Mouse (Mus musculus) MEL (cell line): ENCODE data around the gene Homer3. TPM values are rescaled to one million over a fixed set of nuclear protein-coding genes. Genes with fewer than 3 reads are reported as not detected.

ENCODE experiments used
- DNase-seq: peaks from one replicate; pipeline ENCODE4 v3.0.0; 2011; ENCODE audit warnings: low read depth, low spot score
- H3K27ac ChIP-seq: 2 replicates; pipeline ENCODE4 v1.5.1; 2012; ENCODE audit warnings: low read depth, mild to moderate bottlenecking, control low read depth, low read length, moderate library complexity; ENCODE audit not compliant: control insufficient read depth
- H3K27me3 ChIP-seq, 2 experiments: fragments of 150-350 bp in 1 of 2; sonication (generic) in 1 of 2; 2 replicates each; pipeline ENCODE4 v1.6.1; 2012; ENCODE audit warnings: low read length in 2 of 2, mild to moderate bottlenecking in 2 of 2, improper control_type of control experiment in 1 of 2, moderate library complexity in 1 of 2; ENCODE audit not compliant: insufficient read depth in 2 of 2, control insufficient read depth in 1 of 2
- H3K36me3 ChIP-seq, 2 experiments: 2 replicates each; pipeline ENCODE4 v1.6.1; 2012 to 2014; ENCODE audit warnings: low read length in 2 of 2, improper control_type of control experiment in 1 of 2, inconsistent platforms in 1 of 2, mild to moderate bottlenecking in 1 of 2; ENCODE audit not compliant: insufficient read depth in 2 of 2, control insufficient read depth in 1 of 2
- H3K4me1 ChIP-seq, 2 experiments: fragments of 150-350 bp in 1 of 2; sonication (generic) in 1 of 2; 2 replicates each; pipeline ENCODE4 v1.6.1; 2012; ENCODE audit warnings: low read length in 2 of 2, improper control_type of control experiment in 1 of 2, mild to moderate bottlenecking in 1 of 2; ENCODE audit not compliant: insufficient read depth in 2 of 2, control insufficient read depth in 1 of 2
- H3K4me3 ChIP-seq, 2 experiments: fragments of 150-350 bp in 1 of 2; sonication (generic) in 1 of 2; 2 replicates each; pipeline ENCODE4 v1.5.1; 2012; ENCODE audit warnings: low read depth in 2 of 2, low read length in 2 of 2, mild to moderate bottlenecking in 2 of 2, moderate library complexity in 2 of 2, control low read depth in 1 of 2, improper control_type of control experiment in 1 of 2; ENCODE audit not compliant: control insufficient read depth in 1 of 2, insufficient read depth in 1 of 2
- H3K79me2 ChIP-seq: 2 replicates; pipeline ENCODE4 v1.6.1; 2012; ENCODE audit warnings: mild to moderate bottlenecking, low read length, moderate library complexity; ENCODE audit not compliant: control insufficient read depth, poor library complexity, insufficient read depth
- H3K9ac ChIP-seq: 2 replicates; pipeline ENCODE4 v1.6.1; 2012; ENCODE audit warnings: low read depth, mild to moderate bottlenecking, control low read depth, low read length, moderate library complexity; ENCODE audit not compliant: control insufficient read depth, poor library complexity, severe bottlenecking
- H3K9me3 ChIP-seq: fragments of 150-350 bp; sonication (generic); replicated peaks from 2 replicates; pipeline ENCODE4 v1.6.1; 2012; ENCODE audit warnings: mild to moderate bottlenecking, low read length, improper control_type of control experiment, moderate library complexity; ENCODE audit not compliant: insufficient read depth
- HCFC1 ChIP-seq: IDR thresholded peaks from 2 replicates; pipeline ENCODE4 v1.6.1; 2012; ENCODE audit warnings: low read depth, mild to moderate bottlenecking, inconsistent platforms, low read length, improper control_type of control experiment, moderate library complexity
- NELFE ChIP-seq: IDR thresholded peaks from 2 replicates; pipeline ENCODE4 v1.6.1; 2011; ENCODE audit warnings: low read depth, low read length, improper control_type of control experiment
- NRF1 ChIP-seq: IDR thresholded peaks from 2 replicates; pipeline ENCODE4 v1.6.1; 2014; ENCODE audit warnings: low read depth, mild to moderate bottlenecking, inconsistent platforms, low read length, improper control_type of control experiment, moderate library complexity; ENCODE audit not compliant: poor library complexity, insufficient read depth, severe bottlenecking
- POLR2A ChIP-seq, 2 experiments: IDR thresholded peaks; 2 replicates each; pipeline ENCODE4 v1.6.1; 2011 to 2012; ENCODE audit warnings: low read length in 2 of 2, mild to moderate bottlenecking in 2 of 2, control low read depth in 1 of 2, improper control_type of control experiment in 1 of 2, low read depth in 1 of 2, moderate library complexity in 1 of 2; ENCODE audit not compliant: control insufficient read depth in 1 of 2, insufficient read depth in 1 of 2, poor library complexity in 1 of 2
- POLR2AphosphoS5 ChIP-seq: IDR thresholded peaks from 2 replicates; pipeline ENCODE4 v1.6.1; 2012; ENCODE audit warnings: low read depth, borderline replicate concordance, mild to moderate bottlenecking, inconsistent platforms, low read length, moderate library complexity, mixed read lengths
- RAD21 ChIP-seq: IDR thresholded peaks from 2 replicates; pipeline ENCODE4 v1.6.1; 2011; ENCODE audit warnings: mild to moderate bottlenecking, low read depth, low read length, improper control_type of control experiment
- RCOR1 ChIP-seq: IDR thresholded peaks from 2 replicates; pipeline ENCODE4 v1.6.1; 2012; ENCODE audit warnings: low read depth, mild to moderate bottlenecking, inconsistent platforms, low read length, improper control_type of control experiment
- TCF12 ChIP-seq: IDR thresholded peaks from 2 replicates; pipeline ENCODE4 v1.6.1; 2014; ENCODE audit warnings: low read depth, mild to moderate bottlenecking, inconsistent platforms, low read length, improper control_type of control experiment, moderate library complexity
- USF2 ChIP-seq, 2 experiments: IDR thresholded peaks; 2 replicates each; pipeline ENCODE4 v1.6.1; 2011 to 2012; ENCODE audit warnings: improper control_type of control experiment in 2 of 2, low read length in 2 of 2, borderline replicate concordance in 1 of 2, inconsistent platforms in 1 of 2, low read depth in 1 of 2, mild to moderate bottlenecking in 1 of 2; ENCODE audit not compliant: insufficient read depth in 1 of 2
- ZKSCAN1 ChIP-seq: IDR thresholded peaks from 2 replicates; pipeline ENCODE4 v1.6.1; 2012; ENCODE audit warnings: low read depth, mild to moderate bottlenecking, inconsistent platforms, low read length, improper control_type of control experiment, moderate library complexity
- polyA plus RNA-seq, 2 experiments: library from polyadenylated mRNA; stranded (reverse) in 1 of 2; unstranded in 1 of 2; fragments of >175 nt in 1 of 2; fragments of >200 nt in 1 of 2; gene quantifications; 2 replicates each; pipeline versions ENCODE4 v1.2.1 to v1.2.4; 2012; ENCODE audit warnings: low replicate concordance in 2 of 2, low read depth in 1 of 2; ENCODE audit not compliant: insufficient read length in 2 of 2, insufficient read depth in 1 of 2, missing spikeins in 1 of 2
- total RNA-seq: library from RNA; depleted of rRNA; stranded (reverse); fragments of 300-350 nt; gene quantifications from 2 replicates; pipeline ENCODE4 v1.2.3, GENCODE M21; 2012

Gene Homer3
- total and polyA plus RNA-seq, 3 experiments, result 12.2 to 22.8 TPM; not detected in 1

- TF ChIP-seq HCFC1 (no peak), NRF1 (no peak), POLR2AphosphoS5 (no peak), USF2 (IDR thresholded peaks at IDR 0.05; ENCODE audit: borderline replicate concordance in 1 of 2, insufficient read depth in 1 of 2, low read depth in 1 of 2, low read length in 2 of 2) (no peak)
- H3K4me3 ChIP-seq, result no peak overlapping the region
- peaks cover 5% of the 10 kb centered on the region; the same call in 1 of the 2 replicates for H3K79me2 ChIP-seq
- peaks cover 0 to 21% of the 10 kb centered on the region in 2 experiments; a peak in 3 of 4 replicates for H3K4me1 ChIP-seq
- no peak overlapping the region for H3K9ac ChIP-seq
- H3K27me3 ChIP-seq, result no peaks in the 10 kb centered on the region
- H3K36me3 ChIP-seq, result no peaks in the 10 kb centered on the region; a peak in 2 of 4 replicates
- DNase-seq, result no peak
- no peak overlapping the region for H3K27ac ChIP-seq
- H3K9me3 ChIP-seq, result no peaks in the 10 kb centered on the region
Measured at GRCm38 (mm10) chr8:70281001-70281400, 1.6 kb upstream of the Homer3 start.

GRCm38 (mm10) chr8:70283136-70284077 is 780 bp downstream of the Homer3 start:
- peak overlapping the region; percentile 39; the same call in 1 of the 2 replicates for H3K27ac ChIP-seq

GRCm38 (mm10) chr8:70284421-70284820 is 1.8 kb downstream of the Homer3 start:
- Histone ChIP-seq H3K79me2 (peaks cover 5% of the 10 kb centered on the region; the same call in 1 of the 2 replicates), H3K4me3 (no peak overlapping the region), H3K36me3 (peaks cover 0 to 2% of the 10 kb centered on the region in 2 experiments; a peak in 2 of 4 replicates), H3K9me3 (no peaks in the 10 kb centered on the region), H3K27me3 (no peaks in the 10 kb centered on the region), H3K4me1 (peaks cover 0 to 10% of the 10 kb centered on the region in 2 experiments; a peak in 3 of 4 replicates), H3K9ac (no peak overlapping the region), H3K27ac (no peak overlapping the region)
- no peak for DNase-seq
- TF ChIP-seq TCF12, result no peak
- no peak for TF ChIP-seq RAD21
- TF ChIP-seq RCOR1, result no peak
- no peak for TF ChIP-seq NELFE

More at GRCm38 (mm10) chr8:70283136-70284077, 780 bp downstream of the Homer3 start:
- peak; percentile 41 for DNase-seq
- H3K79me2 ChIP-seq, result peaks cover 5% of the 10 kb centered on the region; the same call in 1 of the 2 replicates
- TF ChIP-seq POLR2A (IDR thresholded peaks at IDR 0.05; ENCODE audit: control insufficient read depth in 1 of 2, insufficient read depth in 1 of 2, low read depth in 1 of 2, low read length in 2 of 2, poor library complexity in 1 of 2) (0 out of 4 replicates have a peak, but pooled peaks of 1 of the 2 experiments have one; percentile 8), ZKSCAN1 (no peak)
- TF ChIP-seq, all 39 proteins: peak for 1
- Histone ChIP-seq H3K4me3 (peak overlapping the region; percentile 89 to 90), H3K36me3 (peaks cover 0 to 2% of the 10 kb centered on the region in 2 experiments; a peak in 2 of 4 replicates), H3K27me3 (no peaks in the 10 kb centered on the region), H3K4me1 (peaks cover 0 to 10% of the 10 kb centered on the region in 2 experiments; a peak in 3 of 4 replicates), H3K9ac (peak overlapping the region; percentile 97), H3K9me3 (no peaks in the 10 kb centered on the region)
